Mouse (Mus musculus): ENCODE measurements around the gene Eme1.

The Eme1 gene

GRCm38 (mm10) chr11:94597319-94597718 is 56.4 kb downstream of the Eme1 start:
- no peak for DNase-seq (ENCODE audit: low read depth, low spot score)

- DNase-seq (ENCODE audit: low read depth, low spot score) = peak; percentile 57
These were observed 57.4 kb downstream of the Eme1 start for GRCm38 (mm10) chr11:94596311-94596852.

Data from CD4-positive helper T cell, adult 2 months (primary cell).